Mouse (Mus musculus): ENCODE measurements around the gene Rassf6. TPM values are rescaled to one million over a fixed set of nuclear protein-coding genes. Genes with fewer than 3 reads are reported as not detected.

Gene Rassf6
- polyA plus RNA-seq, 1 experiment: 0.55 TPM

GRCm38 (mm10) chr5:90562880-90563279 is 77.6 kb downstream of the Rassf6 start:
- Histone ChIP-seq H3K4me1 (ENCODE audit: control insufficient read depth, insufficient read depth, insufficient read length) (no peaks in the 10 kb centered on the region), H3K27me3 (ENCODE audit: control insufficient read depth, insufficient read depth, low read length) (no peaks in the 10 kb centered on the region), H3K4me3 (ENCODE audit: extremely low read depth, insufficient read depth, insufficient read length) (no peak overlapping the region), H3K36me3 (ENCODE audit: control insufficient read depth, insufficient read depth, low read length) (no peaks in the 10 kb centered on the region), H3K27ac (ENCODE audit: insufficient read depth, low read length) (no peak overlapping the region)
- no peak for DNase-seq (ENCODE audit: low read depth in 1 of 2, low spot score in 2 of 2)
- no peak for TF ChIP-seq POLR2A (IDR thresholded peaks at IDR 0.05; ENCODE audit: low read depth, low read length)
- no peak for TF ChIP-seq CTCF (IDR thresholded peaks at IDR 0.05; ENCODE audit: extremely low read depth, insufficient read depth, insufficient read length, insufficient replicate concordance)
- 88% methylated on average over 4 of the region's 4 CpGs for WGBS

GRCm38 (mm10) chr5:90561721-90562275 is 78.7 kb downstream of the Rassf6 start:
- DNase-seq (ENCODE audit: low read depth in 1 of 2, low spot score in 2 of 2): no peak
- WGBS: 95% methylated on average over 11 of the region's 11 CpGs
- no peak overlapping the region for H3K27ac ChIP-seq (ENCODE audit: insufficient read depth, low read length)

GRCm38 (mm10) chr5:90560743-90561142 is 79.7 kb downstream of the Rassf6 start, which contains the start of gene 5830473C10Rik:
TSS of gene 5830473C10Rik (plus strand) at chr5:90561107.
- no peak for DNase-seq (ENCODE audit: low read depth in 1 of 2, low spot score in 2 of 2)
- TF ChIP-seq CTCF (IDR thresholded peaks at IDR 0.05; ENCODE audit: extremely low read depth, insufficient read depth, insufficient read length, insufficient replicate concordance) (no peak), POLR2A (IDR thresholded peaks at IDR 0.05; ENCODE audit: low read depth, low read length) (no peak)
- no peaks in the 10 kb centered on the region for H3K27me3 ChIP-seq (ENCODE audit: control insufficient read depth, insufficient read depth, low read length)
- WGBS: 91% methylated on average over 6 of the region's 6 CpGs
- no peaks in the 10 kb centered on the region for H3K36me3 ChIP-seq (ENCODE audit: control insufficient read depth, insufficient read depth, low read length)
- no peak within 1 kb of the TSS for H3K4me3 ChIP-seq (ENCODE audit: extremely low read depth, insufficient read depth, insufficient read length)
- H3K27ac ChIP-seq (ENCODE audit: insufficient read depth, low read length): no peak within 1 kb of the TSS
- no peaks in the 10 kb centered on the region for H3K4me1 ChIP-seq (ENCODE audit: control insufficient read depth, insufficient read depth, insufficient read length)

More at GRCm38 (mm10) chr5:90561721-90562275, 78.7 kb downstream of the Rassf6 start:
- H3K36me3 ChIP-seq (ENCODE audit: control insufficient read depth, insufficient read depth, low read length): no peaks in the 10 kb centered on the region
- no peak overlapping the region for H3K4me3 ChIP-seq (ENCODE audit: extremely low read depth, insufficient read depth, insufficient read length)
- TF ChIP-seq CTCF (IDR thresholded peaks at IDR 0.05; ENCODE audit: extremely low read depth, insufficient read depth, insufficient read length, insufficient replicate concordance) (no peak), POLR2A (IDR thresholded peaks at IDR 0.05; ENCODE audit: low read depth, low read length) (no peak)
- no peaks in the 10 kb centered on the region for H3K4me1 ChIP-seq (ENCODE audit: control insufficient read depth, insufficient read depth, insufficient read length)
- no peaks in the 10 kb centered on the region for H3K27me3 ChIP-seq (ENCODE audit: control insufficient read depth, insufficient read depth, low read length)

GRCm38 (mm10) chr5:90556052-90556451 is 84.4 kb downstream of the Rassf6 start:
- WGBS: 31% methylated on average over 3 of the region's 3 CpGs
- no peaks in the 10 kb centered on the region for H3K4me1 ChIP-seq (ENCODE audit: control insufficient read depth, insufficient read depth, insufficient read length)
- H3K36me3 ChIP-seq (ENCODE audit: control insufficient read depth, insufficient read depth, low read length): no peaks in the 10 kb centered on the region
- H3K4me3 ChIP-seq (ENCODE audit: extremely low read depth, insufficient read depth, insufficient read length): no peak overlapping the region
- H3K27me3 ChIP-seq (ENCODE audit: control insufficient read depth, insufficient read depth, low read length): no peaks in the 10 kb centered on the region
- H3K27ac ChIP-seq (ENCODE audit: insufficient read depth, low read length): no peak overlapping the region
- no peak for TF ChIP-seq CTCF (IDR thresholded peaks at IDR 0.05; ENCODE audit: extremely low read depth, insufficient read depth, insufficient read length, insufficient replicate concordance)
- no peak for TF ChIP-seq POLR2A (IDR thresholded peaks at IDR 0.05; ENCODE audit: low read depth, low read length)
- no peak for DNase-seq (ENCODE audit: low read depth in 1 of 2, low spot score in 2 of 2)

Other genes starting within 250 kb of the Rassf6 start
- gene Alb, start 179.8 kb downstream of the Rassf6 start, polyA plus RNA-seq (2012; rRNA removed): 1.2 TPM in 2 replicates
- gene Afp, start 149.9 kb downstream of the Rassf6 start, polyA plus RNA-seq (2012; rRNA removed): 0.70 and 0.88 TPM in 2 replicates
- 0.05 TPM in 1 of 2 replicates, not detected in the other for gene Afm, start 121.7 kb downstream of the Rassf6 start, polyA plus RNA-seq (2012; rRNA removed)
- gene 5830473C10Rik, start 79.5 kb downstream of the Rassf6 start, polyA plus RNA-seq (2012; rRNA removed): not detected in 2 replicates
- 1.1 and 2.0 TPM in 2 replicates for gene Cxcl5, start 118.7 kb upstream of the Rassf6 start, polyA plus RNA-seq (2012; rRNA removed)
- 309 and 337 TPM in 2 replicates for gene Ppbp, start 127.9 kb upstream of the Rassf6 start, polyA plus RNA-seq (2012; rRNA removed)
- gene Pf4, start 131.8 kb upstream of the Rassf6 start, polyA plus RNA-seq (2012; rRNA removed): 189 and 240 TPM in 2 replicates
- 0.06 TPM in 1 of 2 replicates, not detected in the other for gene Cxcl3, start 145.4 kb upstream of the Rassf6 start, polyA plus RNA-seq (2012; rRNA removed)
- gene Cxcl15, start 153.9 kb upstream of the Rassf6 start, polyA plus RNA-seq (2012; rRNA removed): not detected in 2 replicates

All from spleen, adult 2 months (tissue).